Mouse (Mus musculus) neural tube, embryonic 11.5 days (tissue): ENCODE measurements around the gene Lamtor2. TPM values are rescaled to one million over a fixed set of nuclear protein-coding genes. Genes with fewer than 3 reads are reported as not detected.

Experiments
- ATAC-seq: fragments of 200-750 bp; cut with Nextera tagmentation; 2 replicates; pipeline ENCODE4 v1.8.0; 2017; ENCODE audit warnings: moderate number of reproducible peaks, mild to moderate bottlenecking, moderate TSS enrichment, moderate library complexity; ENCODE audit not compliant: insufficient read depth, low FRiP score, low TSS enrichment
- DNase-seq: peaks from one replicate; pipeline ENCODE4 v3.0.0-alpha.2; 2015; ENCODE audit warnings: low spot score
- H3K27ac ChIP-seq: fragments of 300-500 bp; sonication (generic); 2 replicates; pipeline ENCODE4 v1.5.1; 2014; ENCODE audit warnings: low read depth, mild to moderate bottlenecking, low read length
- H3K27me3 ChIP-seq: fragments of 300-500 bp; sonication (generic); 2 replicates; pipeline ENCODE4 v1.6.1; 2014; ENCODE audit warnings: mild to moderate bottlenecking, low read length, mixed read lengths; ENCODE audit not compliant: control insufficient read depth, insufficient read depth
- H3K36me3 ChIP-seq: fragments of 300-500 bp; sonication (generic); 2 replicates; pipeline ENCODE4 v1.6.1; 2014; ENCODE audit warnings: mild to moderate bottlenecking, low read length, moderate library complexity, mixed read lengths; ENCODE audit not compliant: control insufficient read depth, insufficient read depth
- H3K4me1 ChIP-seq: fragments of 300-500 bp; sonication (generic); 2 replicates; pipeline ENCODE4 v1.6.1; 2014; ENCODE audit warnings: low read length, mixed read lengths; ENCODE audit not compliant: control insufficient read depth, insufficient read depth
- H3K4me2 ChIP-seq: fragments of 300-500 bp; sonication (generic); 2 replicates; pipeline ENCODE4 v1.6.1; 2014; ENCODE audit warnings: low read depth, mild to moderate bottlenecking, moderate library complexity
- H3K4me3 ChIP-seq: fragments of 300-500 bp; sonication (generic); 2 replicates; pipeline ENCODE4 v1.5.1; 2014; ENCODE audit warnings: low read depth, low read length
- H3K9ac ChIP-seq: fragments of 300-500 bp; sonication (generic); 2 replicates; pipeline ENCODE4 v1.6.1; 2014; ENCODE audit warnings: mild to moderate bottlenecking, low read length
- H3K9me3 ChIP-seq: fragments of 300-500 bp; sonication (generic); 2 replicates; pipeline ENCODE4 v1.6.1; 2016; ENCODE audit warnings: low read length; ENCODE audit not compliant: control insufficient read depth
- WGBS: fragments of 180-500 bp; shearing (Covaris S2); extraction: QIAGEN DNeasy Blood & Tissue Kit; methylation state at CpG from one replicate; pipeline ENCODE4 v1.1.7; 2014; 5-methylcytosine and 5-hydroxymethylcytosine counted together
- polyA plus RNA-seq: library from polyadenylated mRNA; unstranded; fragments of >200 nt; fragmentation: Nextera tagmentation; extraction: Ambion mirVana; gene quantifications from 2 replicates; pipeline ENCODE4 v1.2.1, GENCODE M21; 2014

The Lamtor2 gene
- polyA plus RNA-seq, 1 experiment from 2014 or later = 98.4 TPM

GRCm38 (mm10) chr3:88541622-88542401 lies 11.1 kb downstream of the Lamtor2 start:
- Histone ChIP-seq H3K4me1 (peaks cover 24% of the 10 kb centered on the region), H3K27me3 (no peaks in the 10 kb centered on the region), H3K9ac (no peak overlapping the region), H3K27ac (no peak overlapping the region), H3K4me3 (no peak overlapping the region), H3K36me3 (peaks cover 17% of the 10 kb centered on the region), H3K4me2 (no peak overlapping the region), H3K9me3 (no peaks in the 10 kb centered on the region)
- DNase-seq = no peak
- WGBS = 79% methylated on average over 7 of the region's 7 CpGs
- ATAC-seq = no peak

DNA sequence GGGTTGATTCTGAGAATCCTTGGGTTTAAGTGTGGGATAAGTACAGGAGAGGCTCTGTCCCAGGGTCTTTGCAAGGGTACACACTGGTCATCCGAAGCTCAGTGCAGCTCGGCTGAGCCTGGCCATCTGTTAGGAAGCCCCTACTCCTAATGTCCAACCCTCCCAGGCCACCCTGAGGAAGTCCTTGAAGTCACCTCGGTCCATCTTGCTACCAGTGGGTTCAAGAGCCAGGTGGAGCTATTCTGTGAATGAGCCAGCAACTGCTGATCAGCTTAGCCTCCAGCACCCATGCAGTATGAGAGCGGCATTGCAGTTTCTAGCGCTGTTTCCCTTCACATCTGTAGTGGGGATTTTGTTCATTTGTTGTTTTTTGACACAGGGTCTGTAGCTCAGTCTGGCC lies 12.8 kb downstream of the Lamtor2 start:
- 77% methylated on average over 5 of the region's 5 CpGs for WGBS
- H3K4me2 ChIP-seq = no peak overlapping the region
- no peak for ATAC-seq

GRCm38 (mm10) chr3:88539397-88539796 lies 13.5 kb downstream of the Lamtor2 start:
- H3K9ac ChIP-seq = no peak overlapping the region
- H3K9me3 ChIP-seq = no peaks in the 10 kb centered on the region
- ATAC-seq = no peak
- peaks cover 48% of the 10 kb centered on the region for H3K4me1 ChIP-seq
- peak; percentile 52 for DNase-seq
- no peak overlapping the region for H3K4me3 ChIP-seq
- H3K27me3 ChIP-seq = no peaks in the 10 kb centered on the region
- H3K36me3 ChIP-seq = peaks cover 23% of the 10 kb centered on the region
- WGBS = 20% methylated on average over 3 of the region's 3 CpGs
- no peak overlapping the region for H3K4me2 ChIP-seq
- H3K27ac ChIP-seq = no peak overlapping the region

More for the DNA sequence above, 12.8 kb downstream of the Lamtor2 start:
- no peak for DNase-seq
- Histone ChIP-seq H3K9ac (0 out of 2 replicates have a peak overlapping the region, but pooled peaks have one; percentile 8), H3K9me3 (no peaks in the 10 kb centered on the region), H3K4me3 (0 out of 2 replicates have a peak overlapping the region, but pooled peaks have one; percentile 7), H3K27ac (no peak overlapping the region), H3K4me1 (peaks cover 41% of the 10 kb centered on the region), H3K27me3 (no peaks in the 10 kb centered on the region), H3K36me3 (peaks cover 23% of the 10 kb centered on the region)

DNA sequence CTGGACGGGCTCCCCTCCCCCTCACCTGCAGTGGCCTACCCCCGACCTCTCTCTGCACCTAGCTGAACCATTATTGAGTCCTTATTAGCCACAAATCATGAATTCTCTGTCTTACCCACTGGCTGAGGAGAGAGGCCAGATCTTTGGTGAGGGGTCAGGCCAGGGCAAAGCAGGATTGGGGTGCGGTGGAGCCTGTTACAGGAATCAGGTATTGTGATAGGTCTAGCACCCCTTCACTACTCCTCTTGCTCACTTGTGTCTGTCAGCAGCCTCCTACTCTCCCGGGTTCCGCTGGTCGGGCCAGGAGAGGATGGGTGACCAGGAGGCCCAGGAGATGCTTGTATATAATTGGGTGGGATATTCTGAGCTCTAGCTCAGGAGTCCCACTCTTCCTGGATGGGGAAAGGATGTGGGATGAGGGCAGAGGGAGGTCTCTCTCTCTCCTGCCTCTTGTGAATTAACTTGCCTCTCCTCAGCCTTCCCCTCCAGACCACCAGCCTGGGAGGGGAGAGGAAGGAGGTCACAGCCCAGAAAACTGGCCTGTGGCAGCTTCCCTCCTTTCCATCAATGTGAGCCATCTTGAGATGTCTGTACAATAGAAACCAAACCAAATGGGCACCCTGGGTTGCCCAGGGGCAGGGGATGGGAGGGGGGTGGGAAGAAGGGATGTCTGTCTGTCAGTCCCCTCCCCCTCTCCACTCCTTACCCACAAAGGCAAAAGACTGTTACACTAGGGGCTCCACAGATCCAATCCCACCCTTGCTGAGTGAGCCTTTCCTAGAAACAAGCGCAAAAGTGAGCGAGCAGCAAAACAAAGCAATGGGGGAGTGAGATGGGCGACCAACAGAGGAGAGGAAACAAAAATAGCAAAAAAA lies 14.4 kb downstream of the Lamtor2 start:
- Histone ChIP-seq H3K27ac (peak overlapping the region; percentile 56), H3K4me3 (peak overlapping the region; percentile 13), H3K9me3 (no peaks in the 10 kb centered on the region), H3K9ac (no peak overlapping the region; the same call in 1 of the 2 replicates), H3K4me2 (peak overlapping the region; percentile 15; the same call in 1 of the 2 replicates), H3K36me3 (peaks cover 23% of the 10 kb centered on the region), H3K4me1 (peaks cover 53% of the 10 kb centered on the region), H3K27me3 (no peaks in the 10 kb centered on the region)
- DNase-seq = peak; percentile 35
- WGBS = 37% methylated on average over 9 of the region's 9 CpGs
- 0 out of 2 replicates have a peak, but pooled peaks have one; percentile 7 for ATAC-seq

DNA sequence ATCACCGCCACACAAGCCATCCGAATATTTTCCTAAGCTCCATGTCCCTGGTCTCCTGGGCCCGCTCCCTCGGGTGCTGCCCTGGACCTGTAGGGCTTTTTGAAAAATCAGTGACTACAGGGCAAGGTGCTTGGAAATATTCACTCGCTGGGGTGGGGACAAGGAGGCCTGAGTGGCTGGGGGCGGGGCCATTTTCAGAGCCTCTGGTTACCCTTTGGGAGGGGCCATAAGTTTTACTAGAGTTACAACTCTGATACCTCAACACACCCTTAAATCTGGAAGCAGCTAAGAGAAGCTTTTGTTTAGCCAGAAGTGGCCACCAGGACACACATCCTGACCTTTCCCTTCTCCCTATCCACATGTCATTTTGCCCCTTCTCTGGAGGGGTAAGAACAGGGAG lies 15.7 kb downstream of the Lamtor2 start:
- Histone ChIP-seq H3K4me1 (peaks cover 53% of the 10 kb centered on the region), H3K27ac (0 out of 2 replicates have a peak overlapping the region, but pooled peaks have one; percentile 29), H3K36me3 (peaks cover 23% of the 10 kb centered on the region), H3K9ac (no peak overlapping the region; the same call in 1 of the 2 replicates), H3K4me3 (peak overlapping the region; percentile 80), H3K9me3 (no peaks in the 10 kb centered on the region), H3K4me2 (peak overlapping the region; percentile 66), H3K27me3 (no peaks in the 10 kb centered on the region)
- no peak for DNase-seq
- WGBS = 63% methylated on average over 6 of the region's 6 CpGs
- no peak for ATAC-seq

DNA sequence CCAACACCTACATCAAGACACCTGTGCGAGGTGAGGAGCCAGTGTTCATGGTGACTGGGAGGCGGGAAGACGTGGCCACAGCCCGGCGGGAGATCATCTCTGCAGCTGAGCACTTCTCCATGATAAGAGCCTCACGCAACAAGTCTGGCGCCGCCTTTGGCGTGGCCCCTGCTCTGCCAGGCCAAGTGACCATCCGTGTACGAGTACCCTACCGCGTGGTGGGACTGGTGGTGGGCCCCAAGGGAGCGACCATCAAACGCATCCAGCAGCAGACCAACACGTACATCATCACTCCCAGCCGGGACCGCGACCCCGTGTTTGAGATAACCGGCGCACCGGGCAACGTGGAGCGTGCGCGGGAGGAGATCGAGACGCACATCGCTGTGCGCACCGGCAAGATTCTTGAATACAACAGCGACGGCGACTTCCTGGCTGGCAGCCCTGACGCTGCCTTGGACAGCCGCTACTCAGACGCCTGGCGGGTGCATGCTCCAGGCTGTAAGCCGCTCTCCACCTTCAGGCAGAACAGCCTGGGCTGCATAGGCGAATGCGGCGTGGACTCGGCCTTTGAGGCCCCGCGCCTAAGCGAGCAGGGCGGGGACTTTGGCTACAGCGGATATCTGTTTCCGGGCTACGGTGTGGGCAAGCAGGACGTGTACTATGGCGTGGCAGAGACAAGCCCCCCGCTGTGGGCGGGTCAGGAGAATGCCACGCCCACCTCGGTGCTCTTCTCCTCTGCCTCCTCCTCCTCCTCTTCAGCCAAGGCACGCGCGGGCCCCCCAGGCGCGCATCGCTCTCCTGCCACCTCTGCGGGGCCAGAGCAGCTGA lies 16.6 kb downstream of the Lamtor2 start:
- Histone ChIP-seq H3K27me3 (no peaks in the 10 kb centered on the region), H3K9me3 (no peaks in the 10 kb centered on the region), H3K4me3 (peak overlapping the region; percentile 80), H3K9ac (peak overlapping the region; percentile 97), H3K4me1 (peaks cover 53% of the 10 kb centered on the region), H3K4me2 (peak overlapping the region; percentile 66), H3K27ac (0 out of 2 replicates have a peak overlapping the region, but pooled peaks have one; percentile 11), H3K36me3 (peaks cover 23% of the 10 kb centered on the region)
- DNase-seq (peak; percentile 76), ATAC-seq (no peak)
- 13% methylated on average over 64 of the region's 64 CpGs for WGBS

GRCm38 (mm10) chr3:88535527-88535926 lies 17.3 kb downstream of the Lamtor2 start:
- 48% methylated on average over 4 of the region's 4 CpGs for WGBS
- Histone ChIP-seq H3K4me3 (peak overlapping the region; percentile 80), H3K9ac (peak overlapping the region; percentile 97), H3K9me3 (no peaks in the 10 kb centered on the region), H3K36me3 (peaks cover 23% of the 10 kb centered on the region), H3K27me3 (no peaks in the 10 kb centered on the region), H3K4me1 (peaks cover 53% of the 10 kb centered on the region), H3K27ac (no peak overlapping the region), H3K4me2 (peak overlapping the region; percentile 66)
- ATAC-seq (no peak), DNase-seq (no peak)

- Histone ChIP-seq H3K9ac (peak overlapping the region; percentile 97), H3K27ac (0 out of 2 replicates have a peak overlapping the region, but pooled peaks have one; percentile 23)
Observed at GRCm38 (mm10) chr3:88535005-88535404, 17.9 kb downstream of the Lamtor2 start.

More at GRCm38 (mm10) chr3:88535005-88535404, 17.9 kb downstream of the Lamtor2 start:
- no peaks in the 10 kb centered on the region for H3K27me3 ChIP-seq
- H3K4me1 ChIP-seq = peaks cover 55% of the 10 kb centered on the region
- H3K4me3 ChIP-seq = peak overlapping the region; percentile 80
- peaks cover 20% of the 10 kb centered on the region for H3K36me3 ChIP-seq
- 13% methylated on average over 3 of the region's 3 CpGs for WGBS
- H3K4me2 ChIP-seq = peak overlapping the region; percentile 66
- DNase-seq = no peak
- H3K9me3 ChIP-seq = no peaks in the 10 kb centered on the region
- ATAC-seq = no peak
